Comparison of ENCODE assay signal across 7 mouse cellular contexts in genomic region chr8:10960277-10960819, GRCm38 (mm10). TPM values are rescaled to one million over a fixed set of nuclear protein-coding genes. Genes with fewer than 3 reads are reported as not detected.
DNase-seq lines count a peak whose midpoint lies in the region; ATAC-seq lines count a peak whose summit lies in the region.

No protein-coding gene starts in this region.

- peak overlapping the region; percentile 31 for H3K4me2 ChIP-seq in midbrain, embryonic 15.5 days

- H3K4me3 ChIP-seq in midbrain, embryonic 15.5 days = no peak overlapping the region; the same call in 1 of the 2 replicates

- no peaks in the 10 kb centered on the region for H3K9me3 ChIP-seq in midbrain, embryonic 15.5 days

- no peaks in the 10 kb centered on the region for H3K27me3 ChIP-seq in midbrain, embryonic 15.5 days (replicated peaks)

- H3K27ac ChIP-seq in midbrain, embryonic 15.5 days = no peak overlapping the region

- 7% methylated on average over 15 of the region's 15 CpGs for WGBS in midbrain, embryonic 15.5 days

- DNase-seq in layer of hippocampus, adult 11-12 months (ENCODE audit: low spot score) = peak; percentile 49
- no peak for DNase-seq in layer of hippocampus, adult 9-10 months (ENCODE audit: low spot score)
- DNase-seq in embryo, embryonic 10 days (ENCODE audit: low spot score) = peak; percentile 75
- peak; percentile 58 for DNase-seq in heart, postnatal 4 days
- no peak for DNase-seq in adrenal gland, adult 2 months
- DNase-seq in spleen, adult 12 weeks (ENCODE audit: low spot score) = no peak

- H3K4me1 ChIP-seq in midbrain, embryonic 15.5 days = peaks cover 33% of the 10 kb centered on the region

- H3K9ac ChIP-seq in midbrain, embryonic 15.5 days = no peak overlapping the region

- ATAC-seq in midbrain, embryonic 15.5 days (replicated peaks) = peak; percentile 58

- H3K36me3 ChIP-seq in midbrain, embryonic 15.5 days (replicated peaks) = no peaks in the 10 kb centered on the region

RNA-seq across cellular contexts. Expression of gene Irs2, which starts 47.9 kb away (rescaled TPM):
- total RNA-seq in heart, postnatal 4 days (2021) = 10 to 100 TPM; 39.5 to 47.6 TPM
- 6.8 and 6.9 TPM in 2 replicates for polyA plus RNA-seq in midbrain, embryonic 15.5 days (2015; fragmentation: Nextera tagmentation; extraction: Ambion mirVana)
- 10 to 100 TPM; 29.8 to 37.6 TPM for total RNA-seq in adrenal gland, adult 2 months (2021)
- polyA plus RNA-seq in adrenal gland, adult 2 months (2012; rRNA removed) = 17.7 and 19.6 TPM in 2 replicates

Comparison
In these comparisons a context has a peak if more than half of its experiments do, and no peak if none do; other contexts are left out.
1. DNase-seq: peak in layer of hippocampus, adult 11-12 months (single experiment), embryo, embryonic 10 days (single experiment) and heart, postnatal 4 days (single experiment); none in layer of hippocampus, adult 9-10 months (single experiment), adrenal gland, adult 2 months (single experiment) and spleen, adult 12 weeks (single experiment).